Mouse (Mus musculus) kidney, adult 2 months (tissue): Measurements from ENCODE around the gene Rfxank.

ENCODE experiments used
- CTCF ChIP-seq: fragments of 200-500 bp; conservative IDR thresholded peaks from 2 replicates; pipeline ENCODE4 v1.5.1; 2011; ENCODE audit warnings: low read depth, mild to moderate bottlenecking, control low read depth, low read length, moderate library complexity, mixed read lengths; ENCODE audit not compliant: insufficient read depth, insufficient read length
- POLR2A ChIP-seq: fragments of 200-500 bp; IDR thresholded peaks from one replicate; pipeline ENCODE4 v1.6.1; 2011; ENCODE audit warnings: low read depth, low read length, control low read depth

DNA sequence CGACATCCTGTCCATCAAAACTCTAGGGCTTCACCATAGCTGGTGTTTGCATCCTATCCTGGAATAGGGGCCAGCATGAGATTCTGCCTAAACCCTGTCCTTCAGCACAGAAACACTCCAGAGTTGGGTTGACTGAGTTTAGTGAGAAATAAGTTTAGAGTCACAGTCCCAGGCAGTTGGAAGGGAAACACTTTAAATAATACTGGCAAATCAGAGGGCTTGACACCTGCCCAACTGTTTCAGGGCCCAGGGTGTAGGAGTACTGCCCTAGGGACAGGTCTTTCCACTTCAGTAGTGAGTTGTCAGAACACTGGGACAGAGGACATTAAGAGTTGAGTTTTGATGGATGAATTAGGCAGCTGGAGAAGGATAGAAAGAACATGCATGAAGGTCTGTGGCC lies 52.8 kb downstream of the Rfxank start:
- no peak for TF ChIP-seq POLR2A
- TF ChIP-seq CTCF: no peak
